Mouse (Mus musculus): ENCODE results near the gene Mb21d2. TPM values are rescaled to one million over a fixed set of nuclear protein-coding genes. Genes with fewer than 3 reads are reported as not detected.

The Mb21d2 gene
- polyA plus RNA-seq (2016; fragmentation: Nextera tagmentation; extraction: Ambion mirVana), result 5.8 and 6.4 TPM in 2 replicates

- Histone ChIP-seq H3K27ac (peak within 1 kb of the TSS; percentile 96), H3K4me1 (peaks cover 21% of the 10 kb centered on the region), H3K9me3 (replicated peaks) (no peaks in the 10 kb centered on the region), H3K4me3 (peak within 1 kb of the TSS; percentile 82), H3K27me3 (ENCODE audit: low read depth, poor library complexity, severe bottlenecking) (peaks cover 17% of the 10 kb centered on the region; the same call in 1 of the 2 replicates), H3K36me3 (no peaks in the 10 kb centered on the region)
- under 1% methylated on average over 73 of the region's 73 CpGs for WGBS
- peak; percentile 79 for DNase-seq (ENCODE audit: low spot score)
These were observed at the start of gene Mb21d2 for GRCm38 (mm10) chr16:28928815-28929685. Gene Mb21d2 (minus strand): TSS chr16:28929673.

GRCm38 (mm10) chr16:28966236-28966635 lies 36.8 kb upstream of the Mb21d2 start:
- H3K4me1 ChIP-seq, result no peaks in the 10 kb centered on the region
- H3K36me3 ChIP-seq, result no peaks in the 10 kb centered on the region
- no peak overlapping the region for H3K4me3 ChIP-seq
- DNase-seq (ENCODE audit: low spot score), result no peak
- H3K27me3 ChIP-seq (ENCODE audit: low read depth, poor library complexity, severe bottlenecking), result no peaks in the 10 kb centered on the region
- H3K27ac ChIP-seq, result no peak overlapping the region
- H3K9me3 ChIP-seq (replicated peaks), result no peaks in the 10 kb centered on the region
- WGBS, result 81% methylated on average over 2 of the region's 2 CpGs

GRCm38 (mm10) chr16:28964048-28964447 lies 34.6 kb upstream of the Mb21d2 start:
- Histone ChIP-seq H3K4me1 (no peaks in the 10 kb centered on the region), H3K9me3 (replicated peaks) (no peaks in the 10 kb centered on the region), H3K27ac (no peak overlapping the region), H3K36me3 (no peaks in the 10 kb centered on the region), H3K27me3 (ENCODE audit: low read depth, poor library complexity, severe bottlenecking) (no peaks in the 10 kb centered on the region), H3K4me3 (no peak overlapping the region)
- whole genome bisulfite sequencing, result 86% methylated on average over 4 of the region's 4 CpGs
- DNase-seq (ENCODE audit: low spot score), result no peak

- no peak overlapping the region for H3K4me3 ChIP-seq
- H3K27me3 ChIP-seq (ENCODE audit: low read depth, poor library complexity, severe bottlenecking), result no peaks in the 10 kb centered on the region
- DNase-seq (ENCODE audit: low spot score), result no peak
- no peaks in the 10 kb centered on the region for H3K9me3 ChIP-seq (replicated peaks)
- no peaks in the 10 kb centered on the region for H3K36me3 ChIP-seq
- no peaks in the 10 kb centered on the region for H3K4me1 ChIP-seq
- H3K27ac ChIP-seq, result no peak overlapping the region
These were observed 33.5 kb upstream of the Mb21d2 start for GRCm38 (mm10) chr16:28962987-28963386.

GRCm38 (mm10) chr16:28949810-28950209 lies 20.3 kb upstream of the Mb21d2 start:
- 77% methylated on average over 5 of the region's 5 CpGs for whole genome bisulfite sequencing

GRCm38 (mm10) chr16:28943254-28943653 lies 13.8 kb upstream of the Mb21d2 start:
- WGBS, result 70% methylated on average over 2 of the region's 2 CpGs

More at GRCm38 (mm10) chr16:28949810-28950209, 20.3 kb upstream of the Mb21d2 start:
- H3K27me3 ChIP-seq (ENCODE audit: low read depth, poor library complexity, severe bottlenecking), result no peaks in the 10 kb centered on the region
- H3K9me3 ChIP-seq (replicated peaks), result no peaks in the 10 kb centered on the region
- no peak overlapping the region for H3K4me3 ChIP-seq
- H3K27ac ChIP-seq, result no peak overlapping the region
- no peak for DNase-seq (ENCODE audit: low spot score)
- H3K36me3 ChIP-seq, result no peaks in the 10 kb centered on the region
- no peaks in the 10 kb centered on the region for H3K4me1 ChIP-seq

GRCm38 (mm10) chr16:28936181-28936792 lies 6.8 kb upstream of the Mb21d2 start:
- no peak overlapping the region for H3K4me3 ChIP-seq
- peak overlapping the region; percentile 61 for H3K27ac ChIP-seq
- 65% methylated on average over 7 of the region's 7 CpGs for WGBS
- peak; percentile 48 for DNase-seq (ENCODE audit: low spot score)
- H3K9me3 ChIP-seq (replicated peaks), result no peaks in the 10 kb centered on the region
- peaks cover 5% of the 10 kb centered on the region for H3K4me1 ChIP-seq
- no peaks in the 10 kb centered on the region for H3K36me3 ChIP-seq
- peaks cover 5% of the 10 kb centered on the region; the same call in 1 of the 2 replicates for H3K27me3 ChIP-seq (ENCODE audit: low read depth, poor library complexity, severe bottlenecking)

More at GRCm38 (mm10) chr16:28943254-28943653, 13.8 kb upstream of the Mb21d2 start:
- no peaks in the 10 kb centered on the region for H3K27me3 ChIP-seq (ENCODE audit: low read depth, poor library complexity, severe bottlenecking)
- H3K9me3 ChIP-seq (replicated peaks), result no peaks in the 10 kb centered on the region
- H3K4me1 ChIP-seq, result no peaks in the 10 kb centered on the region
- no peak for DNase-seq (ENCODE audit: low spot score)
- no peak overlapping the region for H3K4me3 ChIP-seq
- no peak overlapping the region for H3K27ac ChIP-seq
- H3K36me3 ChIP-seq, result no peaks in the 10 kb centered on the region

- no peak overlapping the region for H3K27ac ChIP-seq
- 76% methylated on average over 3 of the region's 3 CpGs for WGBS
- no peak for DNase-seq (ENCODE audit: low spot score)
These were observed 6.2 kb upstream of the Mb21d2 start for GRCm38 (mm10) chr16:28935701-28936100.

GRCm38 (mm10) chr16:28931213-28931612 lies 1.7 kb upstream of the Mb21d2 start:
- no peak for DNase-seq (ENCODE audit: low spot score)
- peaks cover 17% of the 10 kb centered on the region; the same call in 1 of the 2 replicates for H3K27me3 ChIP-seq (ENCODE audit: low read depth, poor library complexity, severe bottlenecking)
- H3K4me3 ChIP-seq, result no peak overlapping the region
- H3K4me1 ChIP-seq, result peaks cover 21% of the 10 kb centered on the region
- 62% methylated on average over 2 of the region's 2 CpGs for WGBS
- no peaks in the 10 kb centered on the region for H3K9me3 ChIP-seq (replicated peaks)
- H3K27ac ChIP-seq, result no peak overlapping the region
- H3K36me3 ChIP-seq, result no peaks in the 10 kb centered on the region

More at GRCm38 (mm10) chr16:28935701-28936100, 6.2 kb upstream of the Mb21d2 start:
- Histone ChIP-seq H3K4me1 (peaks cover 5% of the 10 kb centered on the region), H3K4me3 (no peak overlapping the region), H3K9me3 (replicated peaks) (no peaks in the 10 kb centered on the region), H3K27me3 (ENCODE audit: low read depth, poor library complexity, severe bottlenecking) (peaks cover 10% of the 10 kb centered on the region; the same call in 1 of the 2 replicates), H3K36me3 (no peaks in the 10 kb centered on the region)

- Histone ChIP-seq H3K4me3 (peak overlapping the region; percentile 82), H3K27me3 (ENCODE audit: low read depth, poor library complexity, severe bottlenecking) (peaks cover 17% of the 10 kb centered on the region; the same call in 1 of the 2 replicates), H3K9me3 (replicated peaks) (no peaks in the 10 kb centered on the region), H3K36me3 (no peaks in the 10 kb centered on the region), H3K27ac (no peak overlapping the region; the same call in 1 of the 2 replicates), H3K4me1 (peaks cover 21% of the 10 kb centered on the region)
- DNase-seq (ENCODE audit: low spot score), result no peak
- 7% methylated on average over 5 of the region's 5 CpGs for WGBS
These were observed 953 bp upstream of the Mb21d2 start for GRCm38 (mm10) chr16:28930426-28930825.

- no peaks in the 10 kb centered on the region for H3K36me3 ChIP-seq
- H3K4me1 ChIP-seq, result peaks cover 21% of the 10 kb centered on the region
- under 1% methylated on average over 66 of the region's 66 CpGs for WGBS
These were observed 316 bp upstream of the Mb21d2 start for GRCm38 (mm10) chr16:28929686-28930291.

GRCm38 (mm10) chr16:28928466-28928814 lies 1.0 kb downstream of the Mb21d2 start:
- Histone ChIP-seq H3K27ac (peak overlapping the region; percentile 96), H3K4me3 (peak overlapping the region; percentile 82), H3K36me3 (no peaks in the 10 kb centered on the region), H3K4me1 (peaks cover 21% of the 10 kb centered on the region), H3K9me3 (replicated peaks) (no peaks in the 10 kb centered on the region), H3K27me3 (ENCODE audit: low read depth, poor library complexity, severe bottlenecking) (peaks cover 17% of the 10 kb centered on the region; the same call in 1 of the 2 replicates)
- DNase-seq (ENCODE audit: low spot score), result no peak
- WGBS, result 1% methylated on average over 10 of the region's 10 CpGs

More at GRCm38 (mm10) chr16:28929686-28930291, 316 bp upstream of the Mb21d2 start:
- H3K27ac ChIP-seq, result peak overlapping the region; percentile 96
- peak; percentile 74 for DNase-seq (ENCODE audit: low spot score)
- no peaks in the 10 kb centered on the region for H3K9me3 ChIP-seq (replicated peaks)
- peak overlapping the region; percentile 82 for H3K4me3 ChIP-seq
- peaks cover 17% of the 10 kb centered on the region; the same call in 1 of the 2 replicates for H3K27me3 ChIP-seq (ENCODE audit: low read depth, poor library complexity, severe bottlenecking)

Measured in limb, embryonic 10.5 days (tissue).